Mouse (Mus musculus): ENCODE measurements around the gene Adam12. TPM values are rescaled to one million over a fixed set of nuclear protein-coding genes. Genes with fewer than 3 reads are reported as not detected.

Adam12 gene
- polyA plus RNA-seq, 1 experiment from 2014 or later, result 7.0 TPM

DNA sequence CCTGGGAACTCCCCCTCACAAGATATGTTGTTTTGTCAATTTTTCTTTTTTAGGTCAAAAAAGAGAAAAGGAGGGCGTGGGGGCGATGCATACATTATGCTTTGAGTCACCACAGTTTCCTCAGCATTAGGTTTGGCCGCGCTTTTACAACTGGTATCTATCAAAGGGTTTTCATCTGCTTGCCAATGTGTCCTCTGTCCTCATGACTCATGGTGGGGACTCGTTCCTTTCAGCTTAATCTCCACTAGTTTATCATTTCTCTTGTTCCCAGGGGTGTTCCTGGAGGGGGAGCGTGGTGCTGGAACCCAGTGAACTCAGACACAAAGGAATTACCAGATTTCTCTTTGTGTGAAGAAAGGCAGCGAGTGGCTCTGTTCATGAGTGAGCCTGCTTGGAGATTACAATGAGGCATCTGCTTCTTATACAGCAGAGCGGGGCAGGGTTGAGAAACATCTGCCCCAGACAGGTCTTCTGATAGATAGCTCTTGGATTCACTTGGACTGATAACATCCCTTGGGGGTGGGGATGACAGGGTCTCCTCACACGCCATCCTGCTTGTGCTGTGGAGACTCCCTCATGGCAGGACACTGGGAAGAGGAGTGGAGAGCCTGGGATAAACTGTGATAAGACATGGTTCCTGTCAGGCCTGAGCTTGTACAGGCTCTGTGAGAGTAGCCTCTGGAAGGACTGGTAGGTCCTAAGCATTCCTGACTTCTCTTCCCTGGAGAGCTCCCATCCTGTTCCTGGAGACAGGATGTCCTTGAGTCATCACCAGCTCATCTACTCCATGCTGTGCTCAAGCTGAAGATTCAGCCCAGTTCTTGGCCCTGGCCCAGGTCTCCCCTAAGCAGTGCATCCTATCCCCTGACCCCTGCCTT lies 117.4 kb downstream of the Adam12 start:
- 66% methylated on average over 9 of the region's 9 CpGs for WGBS
- H3K27ac ChIP-seq (ENCODE audit: low read depth, low read length), result no peak overlapping the region
- no peak for ATAC-seq (ENCODE audit: low FRiP score, low TSS enrichment)

GRCm38 (mm10) chr7:134113829-134114228 lies 118.1 kb downstream of the Adam12 start:
- H3K9ac ChIP-seq (ENCODE audit: low read depth, low read length), result no peak overlapping the region
- H3K4me3 ChIP-seq (ENCODE audit: low read length), result no peak overlapping the region
- no peaks in the 10 kb centered on the region for H3K36me3 ChIP-seq (ENCODE audit: control insufficient read depth, insufficient read depth, low read length)
- no peaks in the 10 kb centered on the region for H3K9me3 ChIP-seq (ENCODE audit: control insufficient read depth, low read length)
- no peak overlapping the region for H3K4me2 ChIP-seq (replicated peaks; ENCODE audit: low read depth, low read length)
- WGBS, result 68% methylated on average over 6 of the region's 6 CpGs
- H3K27me3 ChIP-seq (ENCODE audit: control insufficient read depth, insufficient read depth, low read length), result no peaks in the 10 kb centered on the region
- H3K4me1 ChIP-seq (ENCODE audit: control insufficient read depth, insufficient read depth, low read length), result 0 out of 2 replicates have a peak, but pooled peaks cover 2% of the 10 kb centered on the region
- H3K27ac ChIP-seq (ENCODE audit: low read depth, low read length), result no peak overlapping the region
- no peak for ATAC-seq (ENCODE audit: low FRiP score, low TSS enrichment)

More for the DNA sequence above, 117.4 kb downstream of the Adam12 start:
- H3K4me1 ChIP-seq (ENCODE audit: control insufficient read depth, insufficient read depth, low read length), result 0 out of 2 replicates have a peak, but pooled peaks cover 2% of the 10 kb centered on the region
- no peak overlapping the region for H3K4me2 ChIP-seq (replicated peaks; ENCODE audit: low read depth, low read length)
- H3K4me3 ChIP-seq (ENCODE audit: low read length), result no peak overlapping the region
- H3K9me3 ChIP-seq (ENCODE audit: control insufficient read depth, low read length), result no peaks in the 10 kb centered on the region
- no peaks in the 10 kb centered on the region for H3K36me3 ChIP-seq (ENCODE audit: control insufficient read depth, insufficient read depth, low read length)
- no peaks in the 10 kb centered on the region for H3K27me3 ChIP-seq (ENCODE audit: control insufficient read depth, insufficient read depth, low read length)
- no peak overlapping the region for H3K9ac ChIP-seq (ENCODE audit: low read depth, low read length)

DNA sequence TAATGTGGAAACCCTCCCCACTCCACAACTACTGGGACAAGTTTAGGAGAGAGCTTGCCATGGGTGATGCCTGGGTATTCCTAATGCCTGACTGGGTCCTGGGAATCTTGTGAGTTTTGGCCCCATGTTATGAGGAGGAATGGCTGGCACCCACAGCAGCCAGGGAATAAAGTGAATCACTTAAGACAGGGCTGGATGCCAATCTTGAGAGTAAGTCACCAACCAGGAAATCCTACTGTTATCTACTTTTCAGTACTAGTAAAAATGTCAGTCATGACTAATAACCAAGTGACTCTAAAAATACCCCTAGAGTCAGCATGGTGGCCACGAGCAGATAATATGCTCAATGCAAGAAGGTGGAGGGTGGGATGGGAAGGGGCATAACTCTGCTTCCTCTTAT lies 121.8 kb downstream of the Adam12 start:
- no peak overlapping the region for H3K4me2 ChIP-seq (replicated peaks; ENCODE audit: low read depth, low read length)
- no peak for ATAC-seq (ENCODE audit: low FRiP score, low TSS enrichment)
- no peaks in the 10 kb centered on the region for H3K27me3 ChIP-seq (ENCODE audit: control insufficient read depth, insufficient read depth, low read length)
- H3K4me1 ChIP-seq (ENCODE audit: control insufficient read depth, insufficient read depth, low read length), result no peaks in the 10 kb centered on the region
- H3K27ac ChIP-seq (ENCODE audit: low read depth, low read length), result no peak overlapping the region
- no peaks in the 10 kb centered on the region for H3K9me3 ChIP-seq (ENCODE audit: control insufficient read depth, low read length)
- no peak overlapping the region for H3K9ac ChIP-seq (ENCODE audit: low read depth, low read length)
- no peak overlapping the region for H3K4me3 ChIP-seq (ENCODE audit: low read length)
- 68% methylated on average over 1 of the region's 1 CpGs for WGBS
- H3K36me3 ChIP-seq (ENCODE audit: control insufficient read depth, insufficient read depth, low read length), result no peaks in the 10 kb centered on the region

DNA sequence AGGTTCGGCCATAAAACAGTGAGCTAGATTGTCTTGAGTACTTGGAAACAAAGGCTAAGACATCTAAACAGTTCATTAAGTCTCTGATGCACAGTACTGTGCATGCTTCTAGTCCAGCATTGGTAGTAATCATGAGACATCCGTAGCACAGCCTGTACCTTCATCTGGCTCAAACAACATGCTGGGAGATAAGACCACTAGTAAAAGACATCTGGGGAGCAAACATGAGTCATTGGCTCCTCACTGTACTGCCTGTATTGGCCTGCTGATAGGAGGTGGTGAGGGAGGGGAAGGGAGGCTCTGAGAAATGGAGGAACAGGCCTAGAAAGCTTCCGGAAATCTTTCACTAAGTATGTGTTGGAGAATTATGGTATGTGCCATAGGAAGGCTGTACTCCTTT lies 124.1 kb downstream of the Adam12 start:
- H3K27ac ChIP-seq (ENCODE audit: low read depth, low read length), result no peak overlapping the region
- H3K9ac ChIP-seq (ENCODE audit: low read depth, low read length), result no peak overlapping the region
- no peaks in the 10 kb centered on the region for H3K27me3 ChIP-seq (ENCODE audit: control insufficient read depth, insufficient read depth, low read length)
- H3K4me1 ChIP-seq (ENCODE audit: control insufficient read depth, insufficient read depth, low read length), result no peaks in the 10 kb centered on the region
- H3K4me3 ChIP-seq (ENCODE audit: low read length), result no peak overlapping the region
- no peaks in the 10 kb centered on the region for H3K9me3 ChIP-seq (ENCODE audit: control insufficient read depth, low read length)
- 85% methylated on average over 3 of the region's 3 CpGs for WGBS
- H3K36me3 ChIP-seq (ENCODE audit: control insufficient read depth, insufficient read depth, low read length), result no peaks in the 10 kb centered on the region
- no peak overlapping the region for H3K4me2 ChIP-seq (replicated peaks; ENCODE audit: low read depth, low read length)
- ATAC-seq (ENCODE audit: low FRiP score, low TSS enrichment), result no peak

DNA sequence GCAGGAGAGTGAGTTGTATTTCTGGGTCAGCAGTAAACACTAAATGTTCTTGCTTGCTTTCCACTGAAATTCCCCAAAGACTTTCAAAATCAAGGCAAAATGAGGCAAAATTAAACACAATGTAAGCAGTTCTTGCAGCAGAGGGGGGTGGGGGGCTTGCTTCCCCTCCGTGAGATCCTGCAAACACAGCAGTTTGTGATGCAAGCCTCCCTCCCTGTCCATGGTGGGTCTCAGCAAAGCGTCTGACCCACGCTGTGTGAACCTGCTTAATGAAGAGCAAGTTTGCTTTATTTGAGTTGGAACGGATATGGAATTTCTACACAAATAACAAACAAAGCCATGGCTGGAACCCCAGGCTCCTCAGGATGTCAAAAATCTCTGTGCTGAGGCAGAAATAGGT lies 132.9 kb downstream of the Adam12 start:
- H3K9ac ChIP-seq (ENCODE audit: low read depth, low read length), result no peak overlapping the region
- ATAC-seq (ENCODE audit: low FRiP score, low TSS enrichment), result no peak

DNA sequence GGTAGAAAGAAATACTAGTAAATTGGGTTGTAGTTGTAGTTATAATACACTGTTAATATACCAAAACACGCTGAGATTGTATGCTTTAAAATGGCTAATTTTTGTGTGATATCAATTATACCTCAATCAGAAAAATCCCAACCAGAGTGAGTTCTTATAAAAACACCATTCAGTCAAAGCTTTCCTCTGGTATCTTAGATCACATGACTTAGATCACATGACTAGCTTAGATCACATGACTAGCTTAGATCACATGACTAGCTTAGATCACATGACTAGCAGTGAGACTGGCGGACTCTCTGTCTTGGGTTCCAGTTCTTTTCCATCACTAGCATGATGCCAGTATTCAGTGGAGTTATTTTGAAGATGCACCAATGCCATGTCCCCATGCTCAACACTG lies 134.1 kb downstream of the Adam12 start:
- Histone ChIP-seq H3K9ac (ENCODE audit: low read depth, low read length) (no peak overlapping the region), H3K9me3 (ENCODE audit: control insufficient read depth, low read length) (no peaks in the 10 kb centered on the region), H3K4me3 (ENCODE audit: low read length) (no peak overlapping the region), H3K27me3 (ENCODE audit: control insufficient read depth, insufficient read depth, low read length) (no peaks in the 10 kb centered on the region), H3K4me2 (replicated peaks; ENCODE audit: low read depth, low read length) (no peak overlapping the region), H3K27ac (ENCODE audit: low read depth, low read length) (no peak overlapping the region), H3K36me3 (ENCODE audit: control insufficient read depth, insufficient read depth, low read length) (no peaks in the 10 kb centered on the region), H3K4me1 (ENCODE audit: control insufficient read depth, insufficient read depth, low read length) (no peaks in the 10 kb centered on the region)
- no peak for ATAC-seq (ENCODE audit: low FRiP score, low TSS enrichment)
- WGBS, result 94% methylated on average over 2 of the region's 2 CpGs

More for the DNA sequence above, 132.9 kb downstream of the Adam12 start:
- no peak overlapping the region for H3K4me3 ChIP-seq (ENCODE audit: low read length)
- H3K27me3 ChIP-seq (ENCODE audit: control insufficient read depth, insufficient read depth, low read length), result no peaks in the 10 kb centered on the region
- H3K27ac ChIP-seq (ENCODE audit: low read depth, low read length), result no peak overlapping the region
- H3K9me3 ChIP-seq (ENCODE audit: control insufficient read depth, low read length), result no peaks in the 10 kb centered on the region
- WGBS, result 44% methylated on average over 4 of the region's 4 CpGs
- no peaks in the 10 kb centered on the region for H3K4me1 ChIP-seq (ENCODE audit: control insufficient read depth, insufficient read depth, low read length)
- no peaks in the 10 kb centered on the region for H3K36me3 ChIP-seq (ENCODE audit: control insufficient read depth, insufficient read depth, low read length)
- no peak overlapping the region for H3K4me2 ChIP-seq (replicated peaks; ENCODE audit: low read depth, low read length)

GRCm38 (mm10) chr7:134093871-134094270 lies 138.1 kb downstream of the Adam12 start:
- no peaks in the 10 kb centered on the region for H3K4me1 ChIP-seq (ENCODE audit: control insufficient read depth, insufficient read depth, low read length)
- H3K4me3 ChIP-seq (ENCODE audit: low read length), result no peak overlapping the region
- 41% methylated on average over 2 of the region's 2 CpGs for WGBS
- H3K27me3 ChIP-seq (ENCODE audit: control insufficient read depth, insufficient read depth, low read length), result no peaks in the 10 kb centered on the region
- no peak overlapping the region for H3K27ac ChIP-seq (ENCODE audit: low read depth, low read length)
- no peaks in the 10 kb centered on the region for H3K36me3 ChIP-seq (ENCODE audit: control insufficient read depth, insufficient read depth, low read length)
- H3K9me3 ChIP-seq (ENCODE audit: control insufficient read depth, low read length), result no peaks in the 10 kb centered on the region
- H3K4me2 ChIP-seq (replicated peaks; ENCODE audit: low read depth, low read length), result no peak overlapping the region
- no peak for ATAC-seq (ENCODE audit: low FRiP score, low TSS enrichment)
- no peak overlapping the region for H3K9ac ChIP-seq (ENCODE audit: low read depth, low read length)

GRCm38 (mm10) chr7:134090764-134091163 lies 141.2 kb downstream of the Adam12 start:
- Histone ChIP-seq H3K4me2 (replicated peaks; ENCODE audit: low read depth, low read length) (no peak overlapping the region), H3K27ac (ENCODE audit: low read depth, low read length) (no peak overlapping the region), H3K27me3 (ENCODE audit: control insufficient read depth, insufficient read depth, low read length) (no peaks in the 10 kb centered on the region), H3K4me1 (ENCODE audit: control insufficient read depth, insufficient read depth, low read length) (no peaks in the 10 kb centered on the region), H3K9ac (ENCODE audit: low read depth, low read length) (no peak overlapping the region), H3K4me3 (ENCODE audit: low read length) (no peak overlapping the region), H3K9me3 (ENCODE audit: control insufficient read depth, low read length) (no peaks in the 10 kb centered on the region), H3K36me3 (ENCODE audit: control insufficient read depth, insufficient read depth, low read length) (no peaks in the 10 kb centered on the region)
- no peak for ATAC-seq (ENCODE audit: low FRiP score, low TSS enrichment)
- 79% methylated on average over 3 of the region's 3 CpGs for WGBS

GRCm38 (mm10) chr7:134090256-134090655 lies 141.7 kb downstream of the Adam12 start:
- 97% methylated on average over 9 of the region's 9 CpGs for WGBS
- no peak for ATAC-seq (ENCODE audit: low FRiP score, low TSS enrichment)
- H3K9me3 ChIP-seq (ENCODE audit: control insufficient read depth, low read length), result no peaks in the 10 kb centered on the region
- H3K4me2 ChIP-seq (replicated peaks; ENCODE audit: low read depth, low read length), result no peak overlapping the region
- H3K27me3 ChIP-seq (ENCODE audit: control insufficient read depth, insufficient read depth, low read length), result no peaks in the 10 kb centered on the region
- H3K9ac ChIP-seq (ENCODE audit: low read depth, low read length), result no peak overlapping the region
- H3K36me3 ChIP-seq (ENCODE audit: control insufficient read depth, insufficient read depth, low read length), result no peaks in the 10 kb centered on the region
- no peak overlapping the region for H3K4me3 ChIP-seq (ENCODE audit: low read length)
- H3K4me1 ChIP-seq (ENCODE audit: control insufficient read depth, insufficient read depth, low read length), result no peaks in the 10 kb centered on the region
- no peak overlapping the region for H3K27ac ChIP-seq (ENCODE audit: low read depth, low read length)
